Mouse (Mus musculus) MEL (cell line): ENCODE results near the gene Dusp6. TPM values are rescaled to one million over a fixed set of nuclear protein-coding genes. Genes with fewer than 3 reads are reported as not detected.

Experiments used
- DNase-seq: peaks from one replicate; pipeline ENCODE4 v3.0.0; 2011; ENCODE audit warnings: low read depth, low spot score
- H3K27ac ChIP-seq: 2 replicates; pipeline ENCODE4 v1.5.1; 2012; ENCODE audit warnings: low read depth, mild to moderate bottlenecking, control low read depth, low read length, moderate library complexity; ENCODE audit not compliant: control insufficient read depth
- H3K27me3 ChIP-seq, 2 experiments: fragments of 150-350 bp in 1 of 2; sonication (generic) in 1 of 2; 2 replicates each; pipeline ENCODE4 v1.6.1; 2012; ENCODE audit warnings: low read length in 2 of 2, mild to moderate bottlenecking in 2 of 2, improper control_type of control experiment in 1 of 2, moderate library complexity in 1 of 2; ENCODE audit not compliant: insufficient read depth in 2 of 2, control insufficient read depth in 1 of 2
- H3K36me3 ChIP-seq, 2 experiments: 2 replicates each; pipeline ENCODE4 v1.6.1; 2012 to 2014; ENCODE audit warnings: low read length in 2 of 2, improper control_type of control experiment in 1 of 2, inconsistent platforms in 1 of 2, mild to moderate bottlenecking in 1 of 2; ENCODE audit not compliant: insufficient read depth in 2 of 2, control insufficient read depth in 1 of 2
- H3K4me1 ChIP-seq, 2 experiments: fragments of 150-350 bp in 1 of 2; sonication (generic) in 1 of 2; 2 replicates each; pipeline ENCODE4 v1.6.1; 2012; ENCODE audit warnings: low read length in 2 of 2, improper control_type of control experiment in 1 of 2, mild to moderate bottlenecking in 1 of 2; ENCODE audit not compliant: insufficient read depth in 2 of 2, control insufficient read depth in 1 of 2
- H3K4me3 ChIP-seq, 2 experiments: fragments of 150-350 bp in 1 of 2; sonication (generic) in 1 of 2; 2 replicates each; pipeline ENCODE4 v1.5.1; 2012; ENCODE audit warnings: low read depth in 2 of 2, low read length in 2 of 2, mild to moderate bottlenecking in 2 of 2, moderate library complexity in 2 of 2, control low read depth in 1 of 2, improper control_type of control experiment in 1 of 2; ENCODE audit not compliant: control insufficient read depth in 1 of 2, insufficient read depth in 1 of 2
- H3K79me2 ChIP-seq: 2 replicates; pipeline ENCODE4 v1.6.1; 2012; ENCODE audit warnings: mild to moderate bottlenecking, low read length, moderate library complexity; ENCODE audit not compliant: control insufficient read depth, poor library complexity, insufficient read depth
- H3K9ac ChIP-seq: 2 replicates; pipeline ENCODE4 v1.6.1; 2012; ENCODE audit warnings: low read depth, mild to moderate bottlenecking, control low read depth, low read length, moderate library complexity; ENCODE audit not compliant: control insufficient read depth, poor library complexity, severe bottlenecking
- H3K9me3 ChIP-seq: fragments of 150-350 bp; sonication (generic); replicated peaks from 2 replicates; pipeline ENCODE4 v1.6.1; 2012; ENCODE audit warnings: mild to moderate bottlenecking, low read length, improper control_type of control experiment, moderate library complexity; ENCODE audit not compliant: insufficient read depth
- ETS1 ChIP-seq: IDR thresholded peaks from 2 replicates; pipeline ENCODE4 v1.6.1; 2012; ENCODE audit warnings: low read depth, mild to moderate bottlenecking, inconsistent platforms, low read length, improper control_type of control experiment, moderate library complexity
- GATA1 ChIP-seq: IDR thresholded peaks from 2 replicates; pipeline ENCODE4 v1.6.1; 2011; ENCODE audit warnings: low read depth, low read length, improper control_type of control experiment
- HCFC1 ChIP-seq: IDR thresholded peaks from 2 replicates; pipeline ENCODE4 v1.6.1; 2012; ENCODE audit warnings: low read depth, mild to moderate bottlenecking, inconsistent platforms, low read length, improper control_type of control experiment, moderate library complexity
- MAZ ChIP-seq: IDR thresholded peaks from 2 replicates; pipeline ENCODE4 v1.6.1; 2012; ENCODE audit warnings: low read depth, mild to moderate bottlenecking, inconsistent platforms, low read length, improper control_type of control experiment
- ZMIZ1 ChIP-seq: IDR thresholded peaks from 2 replicates; pipeline ENCODE4 v1.6.1; 2012; ENCODE audit warnings: low read depth, mild to moderate bottlenecking, inconsistent platforms, low read length, improper control_type of control experiment, moderate library complexity
- polyA plus RNA-seq, 2 experiments: library from polyadenylated mRNA; stranded (reverse) in 1 of 2; unstranded in 1 of 2; fragments of >175 nt in 1 of 2; fragments of >200 nt in 1 of 2; gene quantifications; 2 replicates each; pipeline versions ENCODE4 v1.2.1 to v1.2.4; 2012; ENCODE audit warnings: low replicate concordance in 2 of 2, low read depth in 1 of 2; ENCODE audit not compliant: insufficient read length in 2 of 2, insufficient read depth in 1 of 2, missing spikeins in 1 of 2
- total RNA-seq: library from RNA; depleted of rRNA; stranded (reverse); fragments of 300-350 nt; gene quantifications from 2 replicates; pipeline ENCODE4 v1.2.3, GENCODE M21; 2012; rRNA removed

The Dusp6 gene
- total and polyA plus RNA-seq, 3 experiments: 8.2 to 11.9 TPM; not detected in 1

- peaks cover 0 to 2% of the 10 kb centered on the region in 2 experiments; a peak in 2 of 4 replicates for H3K36me3 ChIP-seq
- H3K9me3 ChIP-seq: no peaks in the 10 kb centered on the region
- TF ChIP-seq ZMIZ1 (no peak), HCFC1 (no peak), MAZ (no peak), ETS1 (no peak), GATA1 (no peak)
- H3K9ac ChIP-seq: no peak overlapping the region
- peaks cover 0 to 2% of the 10 kb centered on the region in 2 experiments; a peak in 1 of 4 replicates for H3K4me1 ChIP-seq
- H3K27me3 ChIP-seq: peaks cover 0 to 4% of the 10 kb centered on the region in 2 experiments; a peak in 2 of 4 replicates
- no peaks in the 10 kb centered on the region for H3K79me2 ChIP-seq
- no peak overlapping the region for H3K27ac ChIP-seq
- DNase-seq: no peak
- no peak overlapping the region for H3K4me3 ChIP-seq
Measured at GRCm38 (mm10) chr10:99317057-99317456, 54.0 kb downstream of the Dusp6 start.

Other genes with a start within 250 kb of the Dusp6 start
- 3.3 and 5.5 TPM in 2 replicates for gene Poc1b, start 156.2 kb upstream of the Dusp6 start, total RNA-seq
- 10 to 100 TPM in 1 of 2 experiments, not detected in 1; 15.3 TPM for gene Poc1b, start 156.2 kb upstream of the Dusp6 start, polyA plus RNA-seq
- gene Galnt4, start 155.1 kb upstream of the Dusp6 start, total RNA-seq: 1.2 and 1.7 TPM in 2 replicates
- 1 to 10 TPM in 1 of 2 experiments, not detected in 1; 1.6 TPM for gene Galnt4, start 155.1 kb upstream of the Dusp6 start, polyA plus RNA-seq
- gene Phxr2, start 136.9 kb upstream of the Dusp6 start, total RNA-seq: not detected in 2 replicates
- not detected for gene Phxr2, start 136.9 kb upstream of the Dusp6 start, polyA plus RNA-seq